Mouse (Mus musculus) limb, embryonic 13.5 days (tissue): ENCODE measurements around the gene Trdmt1. TPM values are rescaled to one million over a fixed set of nuclear protein-coding genes. Genes with fewer than 3 reads are reported as not detected.
A peak's percentile ranks its signal among the peaks of the same experiment; 100 is the strongest.

Source experiments
- ATAC-seq: fragments of 200-750 bp; cut with Nextera tagmentation; 2 replicates; pipeline ENCODE4 v1.8.0; 2017; ENCODE audit warnings: low read depth, moderate number of reproducible peaks, moderate TSS enrichment; ENCODE audit not compliant: low FRiP score
- H3K27ac ChIP-seq: fragments of 300-500 bp; sonication (generic); 2 replicates; pipeline ENCODE4 v1.5.1; 2015; ENCODE audit warnings: inconsistent platforms, mild to moderate bottlenecking, moderate library complexity
- H3K27me3 ChIP-seq: fragments of 300-500 bp; sonication (generic); 2 replicates; pipeline ENCODE4 v1.6.1; 2015; ENCODE audit warnings: mild to moderate bottlenecking, inconsistent platforms
- H3K36me3 ChIP-seq: fragments of 300-500 bp; sonication (generic); 2 replicates; pipeline ENCODE4 v1.6.1; 2015; ENCODE audit warnings: inconsistent platforms, mild to moderate bottlenecking, moderate library complexity
- H3K4me1 ChIP-seq: fragments of 300-500 bp; sonication (generic); 2 replicates; pipeline ENCODE4 v1.6.1; 2015; ENCODE audit warnings: inconsistent platforms
- H3K4me2 ChIP-seq: fragments of 300-500 bp; sonication (generic); replicated peaks from 2 replicates; pipeline ENCODE4 v1.6.1; 2015; ENCODE audit warnings: inconsistent platforms, mild to moderate bottlenecking, moderate library complexity
- H3K4me3 ChIP-seq: fragments of 300-500 bp; sonication (generic); 2 replicates; pipeline ENCODE4 v1.5.1; 2015; ENCODE audit warnings: moderate library complexity, mild to moderate bottlenecking, inconsistent platforms
- H3K9ac ChIP-seq: fragments of 300-500 bp; sonication (generic); 2 replicates; pipeline ENCODE4 v1.6.1; 2015; ENCODE audit warnings: mild to moderate bottlenecking, inconsistent platforms
- H3K9me3 ChIP-seq: fragments of 300-500 bp; sonication (generic); 2 replicates; pipeline ENCODE4 v1.6.1; 2016; ENCODE audit warnings: inconsistent platforms
- WGBS: fragments of 180-500 bp; shearing (Covaris S2); methylation state at CpG from one replicate; pipeline ENCODE4 v1.1.7; 2015; 5-methylcytosine and 5-hydroxymethylcytosine counted together
- polyA plus RNA-seq: library from polyadenylated mRNA; unstranded; fragments of >200 nt; fragmentation: Nextera tagmentation; extraction: Ambion mirVana; gene quantifications from 2 replicates; pipeline ENCODE4 v1.2.1, GENCODE M21; 2015

Gene Trdmt1
- polyA plus RNA-seq, 1 experiment from 2014 or later: 10.2 TPM

GRCm38 (mm10) chr2:13523540-13524456 is 20.7 kb downstream of the Trdmt1 start:
- no peak overlapping the region for H3K27ac ChIP-seq
- 44% methylated on average over 8 of the region's 8 CpGs for WGBS

DNA sequence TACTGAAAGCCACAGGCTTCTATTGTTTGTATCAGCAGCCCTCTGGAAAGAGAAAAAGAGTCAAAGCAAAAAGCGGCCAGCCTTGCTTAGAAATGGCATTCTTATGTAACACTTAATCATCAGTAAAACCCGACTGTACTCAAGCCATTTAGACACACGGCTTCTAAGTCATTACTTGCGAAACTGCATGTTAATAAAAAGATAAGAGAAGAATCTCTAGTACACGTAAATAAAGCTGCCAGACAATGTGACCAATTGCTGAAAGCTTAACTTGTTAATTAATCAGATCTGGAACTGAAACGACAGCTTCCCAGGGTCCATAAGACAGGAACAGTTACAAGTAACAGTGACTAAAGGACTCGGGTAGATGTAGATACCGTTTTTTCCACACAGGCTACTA is 22.4 kb downstream of the Trdmt1 start:
- Histone ChIP-seq H3K4me2 (no peak overlapping the region), H3K4me1 (no peaks in the 10 kb centered on the region), H3K27me3 (no peaks in the 10 kb centered on the region), H3K9me3 (no peaks in the 10 kb centered on the region), H3K4me3 (no peak overlapping the region), H3K36me3 (peaks cover 10% of the 10 kb centered on the region), H3K9ac (no peak overlapping the region), H3K27ac (no peak overlapping the region)
- no peak for ATAC-seq
- WGBS: 49% methylated on average over 8 of the region's 8 CpGs

More at GRCm38 (mm10) chr2:13523540-13524456, 20.7 kb downstream of the Trdmt1 start:
- Histone ChIP-seq H3K9ac (no peak overlapping the region), H3K9me3 (no peaks in the 10 kb centered on the region), H3K4me2 (no peak overlapping the region), H3K4me3 (no peak overlapping the region), H3K36me3 (peaks cover 8% of the 10 kb centered on the region), H3K4me1 (no peaks in the 10 kb centered on the region), H3K27me3 (no peaks in the 10 kb centered on the region)
- ATAC-seq: peak; percentile 51; the same call in 1 of the 2 replicates

GRCm38 (mm10) chr2:13514949-13515348 is 29.5 kb downstream of the Trdmt1 start:
- ATAC-seq: no peak
- Histone ChIP-seq H3K4me3 (no peak overlapping the region), H3K4me1 (no peaks in the 10 kb centered on the region), H3K9ac (no peak overlapping the region), H3K27me3 (no peaks in the 10 kb centered on the region), H3K4me2 (no peak overlapping the region), H3K36me3 (peaks cover 19% of the 10 kb centered on the region), H3K9me3 (no peaks in the 10 kb centered on the region), H3K27ac (no peak overlapping the region)
- WGBS: 74% methylated on average over 4 of the region's 4 CpGs

GRCm38 (mm10) chr2:13502717-13503116 is 41.8 kb downstream of the Trdmt1 start:
- no peak for ATAC-seq
- Histone ChIP-seq H3K9ac (no peak overlapping the region), H3K4me3 (no peak overlapping the region), H3K36me3 (no peaks in the 10 kb centered on the region), H3K27ac (no peak overlapping the region), H3K4me1 (peaks cover 5% of the 10 kb centered on the region; the same call in 1 of the 2 replicates), H3K9me3 (no peaks in the 10 kb centered on the region), H3K27me3 (no peaks in the 10 kb centered on the region), H3K4me2 (no peak overlapping the region)
- 86% methylated on average over 2 of the region's 2 CpGs for WGBS

DNA sequence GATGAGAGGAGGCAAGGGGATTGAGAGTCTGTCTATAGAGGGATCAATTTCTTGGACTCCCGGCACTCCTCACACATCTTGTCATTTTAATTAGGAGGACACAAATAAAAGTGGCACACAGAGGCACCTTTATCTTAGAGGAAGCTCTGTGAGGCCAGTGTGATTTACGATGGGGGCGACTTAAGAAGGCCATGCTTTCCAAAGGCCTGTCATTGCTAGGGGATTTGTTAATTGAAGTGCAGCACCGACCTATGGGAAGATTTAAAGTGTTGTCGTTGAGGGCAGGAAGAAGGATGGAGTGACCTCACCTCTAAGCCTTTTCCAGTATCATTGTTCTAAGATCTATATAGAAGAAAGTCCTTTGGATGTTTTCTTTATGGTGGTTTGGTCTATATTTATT is 42.9 kb downstream of the Trdmt1 start:
- peaks cover 4% of the 10 kb centered on the region; the same call in 1 of the 2 replicates for H3K4me1 ChIP-seq
- WGBS: 19% methylated on average over 5 of the region's 5 CpGs
- no peak overlapping the region for H3K27ac ChIP-seq
- ATAC-seq: no peak
- H3K36me3 ChIP-seq: no peaks in the 10 kb centered on the region
- no peaks in the 10 kb centered on the region for H3K9me3 ChIP-seq
- no peak overlapping the region for H3K4me3 ChIP-seq
- no peaks in the 10 kb centered on the region for H3K27me3 ChIP-seq
- no peak overlapping the region for H3K9ac ChIP-seq
- no peak overlapping the region for H3K4me2 ChIP-seq

DNA sequence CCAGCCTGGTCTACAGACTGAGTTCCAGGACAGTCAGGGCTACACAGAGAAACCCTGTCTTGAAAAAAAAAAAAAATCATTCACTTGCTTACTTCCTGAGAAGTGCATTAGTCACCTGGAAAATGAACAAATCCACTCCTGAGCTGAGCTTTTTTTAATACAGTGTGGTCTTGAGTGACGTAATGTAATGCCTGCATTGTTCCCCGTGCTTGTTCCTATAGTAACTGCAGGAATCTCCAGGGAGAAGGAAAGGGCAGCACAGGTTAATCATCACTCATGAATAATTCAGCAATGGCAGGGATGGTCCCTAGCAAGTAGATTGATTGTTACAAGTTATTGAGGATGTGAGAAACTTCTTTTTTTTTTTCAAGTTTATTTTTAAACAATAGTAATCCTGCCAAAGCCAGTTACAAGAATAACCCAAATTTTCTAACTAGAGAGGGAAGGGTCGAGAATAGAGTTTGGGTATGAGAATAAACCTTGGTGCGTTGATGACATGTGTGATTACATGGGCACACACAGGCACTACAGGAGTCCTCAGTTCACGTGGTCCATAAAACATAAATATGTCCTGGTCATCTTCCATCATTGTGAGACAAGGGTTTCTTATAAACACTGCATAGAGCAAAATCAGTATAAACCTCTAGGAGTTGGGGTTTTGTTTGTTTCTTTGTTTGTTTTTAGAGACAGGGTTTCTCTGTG is 44.0 kb downstream of the Trdmt1 start:
- Histone ChIP-seq H3K36me3 (no peaks in the 10 kb centered on the region), H3K9ac (no peak overlapping the region), H3K27me3 (no peaks in the 10 kb centered on the region), H3K4me2 (no peak overlapping the region), H3K27ac (no peak overlapping the region), H3K4me3 (no peak overlapping the region), H3K9me3 (no peaks in the 10 kb centered on the region), H3K4me1 (no peaks in the 10 kb centered on the region)
- ATAC-seq: no peak
- WGBS: 77% methylated on average over 5 of the region's 5 CpGs

GRCm38 (mm10) chr2:13499196-13499595 is 45.3 kb downstream of the Trdmt1 start:
- Histone ChIP-seq H3K4me1 (no peaks in the 10 kb centered on the region), H3K9ac (no peak overlapping the region), H3K4me2 (no peak overlapping the region), H3K9me3 (no peaks in the 10 kb centered on the region), H3K27ac (no peak overlapping the region), H3K36me3 (no peaks in the 10 kb centered on the region), H3K4me3 (no peak overlapping the region), H3K27me3 (no peaks in the 10 kb centered on the region)
- no peak for ATAC-seq
- 77% methylated on average over 7 of the region's 7 CpGs for WGBS

- Histone ChIP-seq H3K9me3 (no peaks in the 10 kb centered on the region), H3K27ac (no peak overlapping the region), H3K27me3 (no peaks in the 10 kb centered on the region), H3K36me3 (no peaks in the 10 kb centered on the region), H3K4me1 (peaks cover 8% of the 10 kb centered on the region; the same call in 1 of the 2 replicates), H3K4me2 (no peak overlapping the region), H3K4me3 (no peak overlapping the region), H3K9ac (no peak overlapping the region)
- ATAC-seq: no peak
- WGBS: 68% methylated on average over 2 of the region's 2 CpGs
These were observed 48.4 kb downstream of the Trdmt1 start for GRCm38 (mm10) chr2:13496087-13496486.

GRCm38 (mm10) chr2:13492927-13493326 is 51.5 kb downstream of the Trdmt1 start:
- no peak for ATAC-seq
- no peak overlapping the region for H3K4me2 ChIP-seq
- H3K36me3 ChIP-seq: no peaks in the 10 kb centered on the region
- H3K9me3 ChIP-seq: no peaks in the 10 kb centered on the region
- H3K27me3 ChIP-seq: no peaks in the 10 kb centered on the region
- H3K4me3 ChIP-seq: no peak overlapping the region
- no peak overlapping the region for H3K27ac ChIP-seq
- no peak overlapping the region for H3K9ac ChIP-seq
- WGBS: 71% methylated on average over 4 of the region's 4 CpGs
- H3K4me1 ChIP-seq: peaks cover 12% of the 10 kb centered on the region; the same call in 1 of the 2 replicates

- Histone ChIP-seq H3K27ac (no peak within 1 kb of the TSS), H3K4me3 (no peak within 1 kb of the TSS), H3K9me3 (no peaks in the 10 kb centered on the region), H3K4me2 (no peak within 1 kb of the TSS), H3K4me1 (peaks cover 12% of the 10 kb centered on the region; the same call in 1 of the 2 replicates), H3K36me3 (no peaks in the 10 kb centered on the region), H3K9ac (no peak within 1 kb of the TSS), H3K27me3 (no peaks in the 10 kb centered on the region)
- ATAC-seq: no peak
- WGBS: 51% methylated on average over 8 of the region's 8 CpGs
These were observed 52.7 kb downstream of the Trdmt1 start, which contains the start of gene Cubn for GRCm38 (mm10) chr2:13491734-13492133. TSS of gene Cubn (minus strand) at chr2:13491813.

GRCm38 (mm10) chr2:13490480-13490879 is 54.0 kb downstream of the Trdmt1 start:
- H3K9ac ChIP-seq: no peak overlapping the region
- no peaks in the 10 kb centered on the region for H3K27me3 ChIP-seq
- WGBS: 69% methylated on average over 2 of the region's 2 CpGs
- ATAC-seq: 0 out of 2 replicates have a peak, but pooled peaks have one; percentile 51
- peaks cover 12% of the 10 kb centered on the region; the same call in 1 of the 2 replicates for H3K4me1 ChIP-seq
- H3K4me2 ChIP-seq: no peak overlapping the region
- H3K36me3 ChIP-seq: no peaks in the 10 kb centered on the region
- H3K9me3 ChIP-seq: no peaks in the 10 kb centered on the region
- H3K27ac ChIP-seq: no peak overlapping the region; the same call in 1 of the 2 replicates
- no peak overlapping the region for H3K4me3 ChIP-seq

DNA sequence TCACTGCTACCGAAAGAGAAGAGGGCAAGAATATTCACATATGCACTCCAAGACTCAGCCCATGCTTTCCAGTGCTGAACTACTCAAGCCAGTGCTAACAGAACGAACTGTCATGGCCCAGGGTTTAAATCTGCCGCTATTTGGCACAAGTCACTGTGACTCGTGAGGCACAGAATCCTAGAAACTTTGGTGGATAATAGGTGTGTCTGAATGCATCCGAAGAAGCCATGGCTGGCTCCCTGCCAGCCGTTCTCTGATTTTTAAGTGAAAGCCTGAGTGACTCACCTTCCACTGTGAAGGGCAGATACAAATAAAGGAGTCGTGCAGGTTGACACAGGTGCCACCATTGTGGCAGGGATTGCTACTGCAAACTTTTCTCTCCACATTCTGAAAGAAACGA is 58.0 kb downstream of the Trdmt1 start:
- Histone ChIP-seq H3K36me3 (no peaks in the 10 kb centered on the region), H3K4me2 (no peak overlapping the region), H3K9ac (no peak overlapping the region), H3K27me3 (no peaks in the 10 kb centered on the region), H3K27ac (no peak overlapping the region), H3K9me3 (no peaks in the 10 kb centered on the region), H3K4me3 (no peak overlapping the region), H3K4me1 (0 out of 2 replicates have a peak, but pooled peaks cover 6% of the 10 kb centered on the region)
- 78% methylated on average over 8 of the region's 8 CpGs for WGBS
- ATAC-seq: no peak
